Mouse (Mus musculus): ENCODE data around the gene Mxd1.

The Mxd1 gene

GRCm38 (mm10) chr6:86606289-86606688, 62.7 kb downstream of the Mxd1 start:
- DNase-seq (ENCODE audit: inconsistent age in 2 of 2, low spot score in 1 of 2) = no peak

DNA sequence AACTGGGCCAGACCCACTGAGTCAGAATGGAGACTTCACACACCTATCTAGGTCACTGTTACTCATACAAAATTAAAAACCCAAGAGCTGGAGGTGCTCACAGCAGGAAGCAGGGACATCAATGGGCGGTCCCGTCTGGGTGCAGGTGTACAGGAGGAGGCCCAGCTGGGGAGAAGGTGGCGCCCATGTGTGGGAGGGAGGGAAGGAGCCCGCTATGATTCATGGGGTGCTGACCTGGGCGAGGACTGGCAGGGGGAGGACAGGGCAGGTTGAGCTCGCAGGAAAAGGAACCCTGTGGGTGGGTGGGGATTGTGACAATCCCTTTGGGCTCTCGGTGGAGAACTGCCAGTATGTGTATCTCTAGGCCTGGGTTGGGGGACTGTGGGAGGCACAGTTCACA, 63.7 kb downstream of the Mxd1 start:
- DNase-seq (ENCODE audit: inconsistent age in 2 of 2, low spot score in 1 of 2) = no peak

DNA sequence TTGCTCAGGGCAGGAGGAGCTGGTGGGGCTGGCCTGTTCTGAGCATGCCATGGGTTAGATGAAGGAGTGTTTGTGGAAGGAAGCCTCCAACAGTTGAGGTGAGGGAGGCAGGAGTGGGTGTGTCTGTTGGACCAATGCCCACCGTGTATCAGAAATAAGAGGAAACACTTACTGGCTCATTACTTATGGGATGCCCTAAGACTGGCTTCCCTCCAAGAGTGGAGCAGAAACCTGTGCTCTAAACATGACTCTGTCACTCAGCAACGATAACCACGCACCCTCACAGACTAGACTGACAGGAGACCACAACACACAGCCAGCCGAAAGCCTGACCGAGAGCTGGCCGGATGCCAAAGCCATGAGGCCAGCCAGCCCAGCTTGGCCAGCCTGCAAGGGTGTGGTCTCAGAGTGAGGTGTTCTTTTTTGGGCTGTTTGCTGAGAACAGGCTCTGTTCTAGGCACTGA, 69.0 kb downstream of the Mxd1 start:
- peak; percentile 43 to 80 for DNase-seq (ENCODE audit: inconsistent age in 2 of 2, low spot score in 1 of 2)

DNA sequence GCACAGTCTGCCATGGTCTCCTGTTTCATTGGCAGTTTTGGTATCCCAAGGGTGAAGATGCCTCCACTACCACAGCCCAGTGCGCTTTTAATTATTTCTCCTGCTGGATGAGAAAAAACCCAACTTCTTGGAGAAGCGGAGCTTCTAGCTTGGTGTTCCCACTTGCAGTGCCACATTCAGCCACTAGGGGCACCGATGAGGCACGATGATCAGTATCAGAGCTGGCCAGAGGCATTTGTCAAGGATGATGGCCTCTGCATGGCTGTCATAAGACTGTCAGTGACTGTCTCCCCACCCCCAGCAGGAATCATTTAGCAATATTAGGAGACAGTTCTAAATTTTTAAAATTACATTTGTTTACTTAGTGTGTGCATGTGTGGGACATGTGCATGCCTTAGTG, 69.8 kb downstream of the Mxd1 start:
- peak; percentile 80 to 96 for DNase-seq (ENCODE audit: inconsistent age in 2 of 2, low spot score in 1 of 2)

DNA sequence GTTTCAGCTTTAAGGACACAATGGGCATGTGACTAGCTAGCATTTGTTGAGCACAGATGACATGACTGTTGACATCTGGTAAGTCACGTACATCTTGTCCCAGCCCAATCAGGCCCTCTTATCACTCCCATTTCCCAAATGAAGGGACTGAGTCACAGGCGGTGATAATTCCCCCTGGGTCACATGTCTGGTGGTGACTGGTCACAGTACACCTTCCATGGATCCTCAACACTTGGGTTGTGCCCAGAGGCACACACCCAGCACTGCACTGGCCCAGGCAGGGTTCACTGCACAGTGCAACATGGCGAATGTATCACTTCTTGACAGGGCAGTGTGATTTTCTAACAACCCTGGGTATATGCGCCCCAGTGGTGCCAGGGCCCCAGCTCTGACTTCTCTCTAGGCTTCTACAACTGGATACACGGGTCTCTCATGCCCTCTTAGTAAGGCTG, 70.2 kb downstream of the Mxd1 start:
- no peak for DNase-seq (ENCODE audit: inconsistent age in 2 of 2, low spot score in 1 of 2)
